14 mouse cellular contexts compared by ENCODE assay signal in the genomic region with DNA sequence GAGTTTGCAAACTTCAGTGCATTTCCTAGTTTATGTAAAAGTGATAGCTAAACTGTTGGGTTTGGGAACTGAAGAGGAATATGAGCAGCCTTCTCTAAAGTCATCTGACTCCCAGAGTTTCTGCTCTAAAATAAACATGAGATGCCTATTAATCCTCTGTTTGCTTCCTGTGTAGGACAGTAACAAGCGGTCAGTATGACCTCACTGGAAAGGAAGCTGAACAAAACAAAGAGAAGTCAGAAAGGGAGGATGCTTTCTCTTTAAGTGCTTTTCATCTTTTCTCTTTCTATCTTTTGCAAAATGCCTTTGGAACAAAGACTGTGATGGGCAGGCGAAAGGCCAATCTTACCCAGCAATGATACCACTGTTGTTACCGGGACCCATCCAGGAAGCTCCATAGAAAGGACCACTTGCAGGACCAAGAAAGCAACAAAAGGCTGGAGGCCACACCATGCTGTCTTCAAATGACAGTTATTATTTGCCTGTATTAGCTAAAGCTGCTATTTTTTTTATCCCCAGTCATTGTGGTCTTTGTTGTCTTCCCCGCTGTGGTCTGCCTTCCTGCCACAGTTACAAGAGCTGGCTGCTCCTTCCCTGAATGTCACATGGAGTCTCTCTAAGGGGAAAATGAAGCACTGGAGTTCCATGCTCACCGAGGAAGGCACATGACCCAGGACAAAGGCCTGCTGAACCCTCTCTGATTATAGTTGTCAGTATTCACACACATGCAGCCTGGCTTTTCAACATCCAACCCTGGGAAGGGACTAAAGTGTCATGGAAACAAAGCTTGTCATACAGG.
DNase-seq lines count a peak whose midpoint lies in the region; ATAC-seq and TF ChIP-seq lines count a peak whose summit lies in the region.
"Had no signal": no experiment of that assay in that cellular context is flagged by ENCODE, and none has a peak within 500 bp of the region (broad histone marks: within the 10 kb centered on the region; RNA-seq: fewer than 3 reads in every experiment).

No protein-coding gene starts in this region.

- DNase-seq in intestine, embryonic 14.5 days (ENCODE audit: low spot score) = no peak
- peak; percentile 4 for DNase-seq in lung, postnatal 10 days
- DNase-seq in lung, postnatal 36 days = no peak
- peak; percentile 12 for DNase-seq in embryo, embryonic 10.5 days (ENCODE audit: low spot score)
- peak; percentile 11 for DNase-seq in mesoderm, embryonic 11.5 days (ENCODE audit: low read depth, low spot score)
- no peak for DNase-seq in cerebellum, adult 11 months
- DNase-seq in layer of hippocampus, postnatal 25 days (ENCODE audit: extremely low spot score in 1 of 2, low spot score in 1 of 2) = no peak
- DNase-seq: adrenal gland, adult 8-10 months; heart, adult 18-20 months; heart, postnatal 36 days; liver; thymus, postnatal 14 days had no signal

- H3K4me2 ChIP-seq in intestine, embryonic 14.5 days (ENCODE audit: low read length) = no peak overlapping the region
- no peak overlapping the region for H3K4me2 ChIP-seq in intestine, postnatal 0 days (replicated peaks; ENCODE audit: low read depth)

- no peak overlapping the region for H3K4me3 ChIP-seq in intestine, embryonic 14.5 days (ENCODE audit: low read depth, low read length)
- no peak overlapping the region for H3K4me3 ChIP-seq in intestine, postnatal 0 days (ENCODE audit: low read depth, low read length)

- H3K27ac ChIP-seq in intestine, embryonic 14.5 days (ENCODE audit: low read depth) = peak overlapping the region; percentile 67
- H3K27ac ChIP-seq in intestine, postnatal 0 days (ENCODE audit: low read depth, low read length) = no peak overlapping the region

- H3K4me1 ChIP-seq in intestine, embryonic 14.5 days (replicated peaks; ENCODE audit: control insufficient read depth, insufficient read depth, low read length) = 0 out of 2 replicates have a peak, but pooled peaks cover 4% of the 10 kb centered on the region
- H3K4me1 ChIP-seq in intestine, postnatal 0 days (replicated peaks; ENCODE audit: control insufficient read depth, insufficient read depth, low read length) = no peaks in the 10 kb centered on the region

- no peaks in the 10 kb centered on the region for H3K27me3 ChIP-seq in intestine, embryonic 14.5 days (replicated peaks; ENCODE audit: control insufficient read depth, insufficient read depth, low read length)
- no peaks in the 10 kb centered on the region for H3K27me3 ChIP-seq in intestine, postnatal 0 days (replicated peaks; ENCODE audit: control insufficient read depth, insufficient read depth, low read length)

- no peak overlapping the region for H3K9ac ChIP-seq in intestine, embryonic 14.5 days (ENCODE audit: low read length)
- H3K9ac ChIP-seq in intestine, postnatal 0 days (ENCODE audit: low read depth, low read length) = no peak overlapping the region

- H3K9me3 ChIP-seq in intestine, embryonic 14.5 days (ENCODE audit: control insufficient read depth, low read length) = no peaks in the 10 kb centered on the region
- H3K9me3 ChIP-seq in intestine, postnatal 0 days (ENCODE audit: control insufficient read depth) = no peaks in the 10 kb centered on the region

- no peaks in the 10 kb centered on the region for H3K36me3 ChIP-seq in intestine, embryonic 14.5 days (ENCODE audit: control insufficient read depth, insufficient read depth, low read length)
- H3K36me3 ChIP-seq in intestine, postnatal 0 days (ENCODE audit: control insufficient read depth, insufficient read depth) = no peaks in the 10 kb centered on the region

- no peak for TF ChIP-seq CTCF in intestine, postnatal 0 days (IDR thresholded peaks at IDR 0.05; ENCODE audit: low read depth)

- WGBS in intestine, embryonic 14.5 days = 58% methylated on average over 5 of the region's 5 CpGs
- WGBS in intestine, postnatal 0 days = 60% methylated on average over 5 of the region's 5 CpGs

- no peak for ATAC-seq in intestine, embryonic 14.5 days (replicated peaks; ENCODE audit: low FRiP score, low TSS enrichment, low read depth)
- ATAC-seq in intestine, postnatal 0 days = no peak
- ATAC-seq: CD4-positive, CD25-positive, alpha-beta regulatory T cell, adult 4 months had no signal

Comparison
In these comparisons a context has a peak if more than half of its experiments do, and no peak if none do; other contexts are left out.
1. DNase-seq: peak in lung, postnatal 10 days (single experiment), embryo, embryonic 10.5 days (single experiment) and mesoderm, embryonic 11.5 days (single experiment); none in intestine, embryonic 14.5 days (single experiment), lung, postnatal 36 days (single experiment), cerebellum, adult 11 months (single experiment) and layer of hippocampus, postnatal 25 days (0 of 2).